Mouse (Mus musculus) cerebellum, postnatal 4 days (tissue): ENCODE data around the gene Fam78b.

Experiments used
- DNase-seq, 2 experiments: peaks; one replicate each; pipeline ENCODE4 v3.0.0; 2022; ENCODE audit warnings: low spot score in 2 of 2, mixed read lengths in 1 of 2

Gene Fam78b

GRCm38 (mm10) chr1:167032046-167032648, 30.9 kb downstream of the Fam78b start:
- DNase-seq = peak in 1 of 2 experiments; percentile 15

- DNase-seq = no peak
Observed at GRCm38 (mm10) chr1:167034435-167034834, 33.2 kb downstream of the Fam78b start.

- DNase-seq = no peak
Observed at GRCm38 (mm10) chr1:167042558-167042957, 41.3 kb downstream of the Fam78b start.

GRCm38 (mm10) chr1:167046169-167046927, 45.1 kb downstream of the Fam78b start:
- no peak for DNase-seq

GRCm38 (mm10) chr1:167050859-167051258, 49.6 kb downstream of the Fam78b start:
- DNase-seq = no peak

- DNase-seq = no peak
Observed at GRCm38 (mm10) chr1:167054029-167054428, 52.8 kb downstream of the Fam78b start.

GRCm38 (mm10) chr1:167057543-167057942, 56.3 kb downstream of the Fam78b start:
- DNase-seq = no peak

GRCm38 (mm10) chr1:167059550-167060285, 58.5 kb downstream of the Fam78b start:
- no peak for DNase-seq

- no peak for DNase-seq
Observed at GRCm38 (mm10) chr1:167063971-167064370, 62.8 kb downstream of the Fam78b start.

- DNase-seq = no peak
Observed at GRCm38 (mm10) chr1:167065541-167065940, 64.3 kb downstream of the Fam78b start.

GRCm38 (mm10) chr1:167065986-167066385, 64.8 kb downstream of the Fam78b start:
- no peak for DNase-seq

GRCm38 (mm10) chr1:167066933-167067341, 65.7 kb downstream of the Fam78b start:
- DNase-seq = no peak

- DNase-seq = no peak
Observed at GRCm38 (mm10) chr1:167069741-167070140, 68.5 kb downstream of the Fam78b start.

- DNase-seq = no peak
Observed at GRCm38 (mm10) chr1:167070306-167070705, 69.1 kb downstream of the Fam78b start.

GRCm38 (mm10) chr1:167075726-167076125, 74.5 kb downstream of the Fam78b start:
- DNase-seq = no peak

- no peak for DNase-seq
Observed at GRCm38 (mm10) chr1:167079476-167079875, 78.3 kb downstream of the Fam78b start.

- no peak for DNase-seq
Observed at GRCm38 (mm10) chr1:167081946-167082345, 80.7 kb downstream of the Fam78b start.

GRCm38 (mm10) chr1:167082506-167083100, 81.4 kb downstream of the Fam78b start:
- DNase-seq = no peak

- DNase-seq = no peak
Observed at GRCm38 (mm10) chr1:167083181-167083580, 82.0 kb downstream of the Fam78b start.

GRCm38 (mm10) chr1:167084330-167084729, 83.1 kb downstream of the Fam78b start:
- DNase-seq = no peak

GRCm38 (mm10) chr1:167085461-167085860, 84.2 kb downstream of the Fam78b start:
- no peak for DNase-seq

- no peak for DNase-seq
Observed at GRCm38 (mm10) chr1:167090466-167090865, 89.2 kb downstream of the Fam78b start.
